Mouse (Mus musculus): ENCODE results near the gene Stk31.

DNA sequence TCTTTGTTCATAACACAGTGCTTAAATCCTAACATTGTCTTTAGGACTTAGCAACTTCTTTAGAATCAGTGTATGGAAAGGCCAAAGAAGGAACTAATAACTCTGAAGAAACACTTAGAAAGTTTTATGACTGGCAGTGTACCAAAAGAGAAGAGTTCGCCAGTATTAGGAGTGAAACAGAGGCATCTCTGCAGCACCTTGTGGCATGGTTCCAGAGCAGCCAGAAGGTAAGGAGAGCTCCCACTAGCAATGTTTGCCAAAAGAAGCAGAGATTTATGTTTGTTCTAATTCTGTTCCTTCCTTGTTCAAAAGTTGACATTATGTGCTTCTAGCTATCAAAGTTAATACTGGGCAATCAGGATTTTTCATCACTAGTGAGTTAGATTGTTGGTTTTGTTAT lies 41.9 kb downstream of the Stk31 start:
- TF ChIP-seq EP300 (IDR thresholded peaks at IDR 0.05; ENCODE audit: low read depth) = no peak
- no peak for TF ChIP-seq CTCF (IDR thresholded peaks at IDR 0.05; ENCODE audit: low read depth)

All from liver, postnatal 0 days (tissue).